Mouse (Mus musculus) midbrain, embryonic 10.5 days (tissue): ENCODE results near the gene Zswim5. TPM values are rescaled to one million over a fixed set of nuclear protein-coding genes. Genes with fewer than 3 reads are reported as not detected.

Source experiments
- DNase-seq: peaks from one replicate; pipeline ENCODE4 v3.0.0-alpha.2; 2017; ENCODE audit warnings: low spot score
- H3K27ac ChIP-seq: fragments of 300-500 bp; sonication (generic); replicated peaks from 2 replicates; pipeline ENCODE4 v1.5.1; 2016; ENCODE audit warnings: mild to moderate bottlenecking
- H3K27me3 ChIP-seq: fragments of 300-500 bp; sonication (generic); 2 replicates; pipeline ENCODE4 v1.6.1; 2016; ENCODE audit warnings: low read depth, mild to moderate bottlenecking; ENCODE audit not compliant: poor library complexity, severe bottlenecking
- H3K36me3 ChIP-seq: fragments of 300-500 bp; sonication (generic); 2 replicates; pipeline ENCODE4 v1.6.1; 2016; ENCODE audit warnings: mild to moderate bottlenecking, moderate library complexity
- H3K4me1 ChIP-seq: fragments of 300-500 bp; sonication (generic); 2 replicates; pipeline ENCODE4 v1.6.1; 2016
- H3K4me3 ChIP-seq: fragments of 300-500 bp; sonication (generic); 2 replicates; pipeline ENCODE4 v1.5.1; 2016; ENCODE audit warnings: mild to moderate bottlenecking, moderate library complexity
- H3K9me3 ChIP-seq: fragments of 300-500 bp; sonication (generic); replicated peaks from 2 replicates; pipeline ENCODE4 v1.6.1; 2016; ENCODE audit warnings: mild to moderate bottlenecking
- WGBS: fragments of 180-500 bp; shearing (Covaris S2); methylation state at CpG from one replicate; pipeline ENCODE4 v1.1.7; 2016; 5-methylcytosine and 5-hydroxymethylcytosine counted together
- polyA plus RNA-seq: library from polyadenylated mRNA; unstranded; fragments of >200 nt; fragmentation: Nextera tagmentation; extraction: Ambion mirVana; gene quantifications from 2 replicates; pipeline ENCODE4 v1.2.1, GENCODE M21; 2016

The Zswim5 gene
- polyA plus RNA-seq, 1 experiment from 2014 or later: 5.7 TPM

DNA sequence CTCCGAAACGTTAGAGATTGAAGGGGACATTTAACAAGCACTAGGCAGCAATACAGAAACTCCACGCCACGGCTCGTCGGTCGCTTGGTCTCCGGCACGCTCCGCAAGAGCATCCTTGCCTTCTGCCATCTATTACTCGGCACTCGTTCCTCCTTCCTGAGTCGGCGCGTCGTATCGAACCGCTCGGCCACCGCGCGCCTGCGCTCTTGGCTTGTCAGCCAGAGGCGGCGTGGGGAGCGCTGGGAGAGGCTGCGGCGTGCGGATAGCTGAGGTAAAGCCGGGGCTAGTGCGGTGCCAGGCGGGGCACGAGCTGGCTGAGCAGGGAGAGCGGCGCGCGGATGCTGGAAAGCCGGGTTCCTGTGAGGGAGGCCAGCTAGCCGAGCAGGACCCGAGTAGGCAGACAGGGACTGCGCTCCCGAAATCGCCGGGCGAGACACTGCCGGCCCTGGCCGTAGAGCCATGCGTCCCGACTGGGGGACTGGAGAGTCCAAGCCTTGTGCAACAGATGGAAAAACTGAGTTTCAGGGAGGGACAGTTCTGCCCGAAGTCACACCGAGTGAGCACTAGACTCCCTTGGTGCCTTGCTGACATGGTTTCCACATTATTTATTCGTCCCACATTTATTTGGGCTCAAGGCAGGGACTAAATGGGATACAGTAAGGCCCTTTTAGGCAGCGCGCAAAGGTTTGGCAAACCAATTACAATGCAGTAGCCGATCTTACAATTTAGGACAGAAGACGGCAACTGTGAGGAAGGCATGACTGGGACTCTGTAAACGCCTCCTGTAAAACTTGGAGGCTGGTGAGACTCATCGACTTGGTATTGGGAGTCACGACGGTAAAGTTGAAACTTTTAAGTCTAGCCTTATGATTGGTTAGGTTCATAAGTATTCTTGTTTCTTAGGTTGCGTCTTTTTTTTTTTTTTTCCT, 142.3 kb downstream of the Zswim5 start, which contains the start of gene Eif2b3:
Gene Eif2b3, plus strand, starts transcription at position 197 of the 929 bp plus-strand sequence.
- H3K9me3 ChIP-seq: no peaks in the 10 kb centered on the region
- peaks cover 14% of the 10 kb centered on the region for H3K4me1 ChIP-seq
- peak within 1 kb of the TSS; percentile 96 for H3K4me3 ChIP-seq
- peaks cover 25% of the 10 kb centered on the region for H3K36me3 ChIP-seq
- WGBS: under 1% methylated on average over 61 of the region's 61 CpGs
- H3K27me3 ChIP-seq: no peaks in the 10 kb centered on the region
- peak; percentile 93 for DNase-seq
- peak within 1 kb of the TSS; percentile 87 for H3K27ac ChIP-seq

DNA sequence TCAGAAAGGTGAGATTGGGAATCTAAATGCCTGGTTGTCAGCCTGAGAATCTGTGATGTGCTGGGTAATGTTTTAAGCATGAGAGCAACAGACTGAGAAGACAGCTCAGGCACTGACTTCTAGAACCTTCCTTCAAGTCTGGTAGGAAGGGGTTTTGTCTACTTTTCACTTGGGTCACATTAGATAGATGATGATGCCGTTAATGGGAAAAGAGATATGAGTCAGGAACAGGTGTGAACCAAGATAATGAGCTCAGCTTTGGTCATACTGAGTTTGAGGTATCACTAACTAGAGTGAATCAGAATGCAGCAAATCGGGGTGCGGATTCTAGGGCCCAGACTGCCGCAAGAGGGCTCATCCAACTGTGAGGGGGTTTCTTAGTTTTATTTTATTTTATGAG, 146.3 kb downstream of the Zswim5 start:
- H3K4me1 ChIP-seq: peaks cover 14% of the 10 kb centered on the region
- H3K9me3 ChIP-seq: no peaks in the 10 kb centered on the region
- no peaks in the 10 kb centered on the region for H3K27me3 ChIP-seq
- H3K36me3 ChIP-seq: peaks cover 40% of the 10 kb centered on the region
- no peak overlapping the region for H3K4me3 ChIP-seq
- no peak for DNase-seq
- WGBS: 96% methylated on average over 4 of the region's 4 CpGs
- no peak overlapping the region for H3K27ac ChIP-seq

DNA sequence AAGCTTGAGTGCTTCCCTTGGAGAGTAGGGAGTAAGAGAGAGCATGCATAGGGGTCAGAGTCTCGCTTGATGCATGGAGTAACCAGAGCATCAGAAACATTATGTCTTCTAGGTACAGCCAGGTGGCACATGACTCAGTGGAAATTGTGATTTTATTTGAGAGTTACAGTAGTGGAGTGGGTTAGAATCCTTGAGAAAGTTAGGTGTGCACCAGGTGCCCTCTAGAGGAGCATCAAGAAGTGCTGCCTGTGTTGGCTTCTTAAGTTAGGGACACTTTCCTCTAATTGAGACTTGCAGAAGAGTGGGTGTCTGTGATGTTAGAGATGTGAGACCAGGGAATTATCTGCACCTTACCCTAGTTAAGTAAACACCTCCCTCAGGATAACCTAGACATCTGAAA, 153.9 kb downstream of the Zswim5 start:
- WGBS: 97% methylated on average over 1 of the region's 1 CpGs
- no peak for DNase-seq
- Histone ChIP-seq H3K27me3 (no peaks in the 10 kb centered on the region), H3K4me3 (no peak overlapping the region), H3K27ac (no peak overlapping the region), H3K9me3 (no peaks in the 10 kb centered on the region), H3K36me3 (peaks cover 53% of the 10 kb centered on the region), H3K4me1 (no peaks in the 10 kb centered on the region)

Other genes starting within 250 kb of the Zswim5 start
- gene Nasp, start 249.4 kb upstream of the Zswim5 start, polyA plus RNA-seq: 294 and 306 TPM in 2 replicates
- gene Akr1a1, start 225.7 kb upstream of the Zswim5 start, polyA plus RNA-seq: 529 and 547 TPM in 2 replicates
- 1,189 and 1,392 TPM in 2 replicates for gene Prdx1, start 191.8 kb upstream of the Zswim5 start, polyA plus RNA-seq
- 42.0 and 47.1 TPM in 2 replicates for gene Mmachc, start 169.0 kb upstream of the Zswim5 start, polyA plus RNA-seq
- 34.8 TPM in 2 replicates for gene Ccdc163, start 168.9 kb upstream of the Zswim5 start, polyA plus RNA-seq
- gene Tesk2, start 156.4 kb upstream of the Zswim5 start, polyA plus RNA-seq: 6.6 and 6.7 TPM in 2 replicates
- 38.8 and 40.9 TPM in 2 replicates for gene Toe1, start 69.7 kb upstream of the Zswim5 start, polyA plus RNA-seq
- gene Mutyh, start 69.7 kb upstream of the Zswim5 start, polyA plus RNA-seq: 27.1 and 27.3 TPM in 2 replicates
- 1.0 and 1.2 TPM in 2 replicates for gene Hpdl, start 55.7 kb upstream of the Zswim5 start, polyA plus RNA-seq
- 97.8 and 101 TPM in 2 replicates for gene Urod, start 117.0 kb downstream of the Zswim5 start, polyA plus RNA-seq
- gene Hectd3, start 117.9 kb downstream of the Zswim5 start, polyA plus RNA-seq: 9.7 and 11.9 TPM in 2 replicates
- 48.4 and 56.4 TPM in 2 replicates for gene Eif2b3, start 142.0 kb downstream of the Zswim5 start, polyA plus RNA-seq
- 12.8 and 15.7 TPM in 2 replicates for gene Ptch2, start 218.7 kb downstream of the Zswim5 start, polyA plus RNA-seq
- gene Btbd19, start 248.3 kb downstream of the Zswim5 start, polyA plus RNA-seq: 4.4 and 5.4 TPM in 2 replicates
- gene Tctex1d4, start 249.4 kb downstream of the Zswim5 start, polyA plus RNA-seq: 0.14 TPM in 1 of 2 replicates, not detected in the other